Mouse (Mus musculus) Muller cell, postnatal 12 days (primary cell): ENCODE data around the gene Sdad1.

Experiments
- DNase-seq: peaks from one replicate; pipeline ENCODE4 v3.0.0-alpha.2; 2015; ENCODE audit errors: inconsistent ontology term

Sdad1 gene

DNA sequence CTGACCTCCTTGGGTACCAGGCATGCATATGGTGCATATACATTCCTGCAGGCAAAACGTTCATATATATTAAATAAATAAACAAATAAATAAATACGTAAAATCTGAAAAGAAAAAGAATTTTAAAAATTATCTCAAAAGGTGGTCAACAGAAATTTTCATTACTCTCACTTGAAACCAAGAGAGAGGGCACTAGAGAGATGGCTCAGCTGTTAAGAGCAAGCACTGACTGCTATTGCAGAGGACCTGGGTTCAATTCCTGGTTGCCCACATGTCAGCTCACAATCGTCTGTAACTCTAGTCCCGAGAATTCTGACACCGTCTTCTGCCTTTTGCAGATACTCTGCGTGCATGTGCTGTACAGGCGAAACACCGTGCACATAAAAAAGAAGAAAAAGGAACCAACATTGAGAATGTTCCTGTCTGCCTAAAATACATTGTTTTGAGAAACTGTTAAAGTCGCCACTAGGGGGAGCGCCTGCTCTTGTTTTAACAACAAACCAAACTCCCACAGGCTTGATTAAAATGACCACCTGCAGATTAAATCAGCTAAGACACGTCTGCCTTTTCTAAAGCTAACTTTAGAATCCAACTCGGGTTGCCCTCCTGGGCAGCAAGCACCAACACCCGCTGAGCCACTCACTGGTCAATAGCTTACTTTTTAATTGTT is 1.9 kb upstream of the Sdad1 start:
- peak; percentile 60 for DNase-seq

DNA sequence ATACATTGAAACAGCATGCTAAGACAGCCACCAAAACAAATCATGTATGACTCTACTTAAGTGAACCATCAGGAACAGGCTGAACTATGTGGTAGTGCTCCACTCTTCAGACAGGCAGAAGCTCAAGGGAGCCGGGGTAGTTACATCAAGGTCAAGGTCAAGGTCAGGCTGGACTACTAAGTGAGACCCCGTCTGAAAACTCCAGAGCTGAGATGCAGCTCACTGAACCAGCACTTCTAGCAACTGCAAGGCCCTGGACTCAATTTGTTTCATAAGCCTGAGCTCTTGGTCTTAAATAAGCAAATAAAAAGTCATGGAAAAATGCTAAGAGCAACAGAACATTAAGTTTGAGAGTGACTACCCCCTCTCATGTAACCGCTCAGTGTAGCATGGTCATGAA is 6.0 kb downstream of the Sdad1 start:
- no peak for DNase-seq

DNA sequence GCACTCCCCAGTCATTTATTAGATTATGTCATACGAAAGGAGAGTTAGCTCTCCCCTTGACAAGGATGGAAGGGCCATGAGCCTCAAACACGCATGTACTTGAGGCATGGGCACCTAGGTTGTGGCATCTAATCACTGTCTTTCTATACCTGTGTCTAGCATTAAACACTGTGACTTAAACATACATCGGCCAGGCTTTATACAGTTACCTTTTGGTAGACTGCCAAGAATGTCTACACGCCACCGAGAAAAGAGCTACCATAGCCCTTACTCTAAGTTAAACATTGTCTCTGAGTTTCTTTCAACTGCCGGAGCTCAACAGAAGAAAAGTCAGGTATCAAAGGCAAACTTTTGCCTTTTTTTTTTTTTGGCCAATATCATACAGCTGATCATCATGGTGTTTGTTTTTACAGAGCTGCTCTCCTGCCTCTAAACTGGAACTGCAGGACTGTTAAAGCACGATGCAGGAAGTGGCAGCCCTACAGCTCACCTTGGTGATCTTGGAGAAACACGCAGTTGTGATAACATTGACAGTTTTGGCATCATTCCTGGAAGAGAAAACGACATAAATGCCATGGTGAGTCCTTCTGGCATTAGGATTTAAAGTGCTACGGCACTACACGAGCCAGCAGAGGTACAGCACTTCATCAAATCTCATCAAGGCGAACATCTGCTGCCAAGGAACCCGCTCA is 8.0 kb downstream of the Sdad1 start:
- no peak for DNase-seq

DNA sequence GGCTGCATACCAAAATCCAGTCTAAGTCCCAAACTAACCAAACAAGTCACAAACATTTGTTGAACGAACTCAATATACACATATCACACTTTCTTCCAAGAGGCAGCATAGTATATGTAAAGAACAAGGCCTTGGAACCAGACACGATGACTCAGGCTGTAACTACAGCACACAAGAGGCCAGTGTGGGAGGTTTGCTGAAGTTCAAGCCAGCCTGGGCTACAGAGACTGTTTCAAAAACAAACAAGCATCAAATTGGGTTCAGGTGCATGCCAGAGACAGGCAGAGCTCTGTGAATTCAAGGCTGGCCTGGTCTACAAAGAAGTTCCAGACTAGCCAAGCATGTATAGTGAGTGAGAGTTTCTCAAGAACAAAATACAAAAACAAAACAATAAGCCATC is 15.8 kb downstream of the Sdad1 start:
- no peak for DNase-seq

GRCm38 (mm10) chr5:92291652-92292414 is 18.4 kb downstream of the Sdad1 start:
- no peak for DNase-seq

DNA sequence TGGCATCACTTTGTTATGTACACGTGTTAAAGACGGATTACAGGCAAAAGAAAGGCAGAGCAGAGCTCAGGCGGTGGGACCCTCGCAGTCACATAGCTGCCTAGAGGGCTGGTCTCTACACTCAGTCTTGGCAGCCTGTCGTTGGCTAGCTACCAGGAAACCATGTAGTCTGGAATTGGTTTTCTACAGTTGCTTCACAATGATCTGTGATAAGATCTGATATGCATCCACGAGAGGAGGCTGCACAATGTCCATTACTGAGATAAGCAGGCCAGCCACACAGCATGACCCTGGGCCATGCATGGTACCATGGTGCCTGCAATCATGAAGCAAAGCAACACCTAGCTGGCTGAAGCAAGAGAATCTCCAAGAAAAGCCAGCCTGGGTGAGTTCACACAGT is 22.4 kb downstream of the Sdad1 start:
- no peak for DNase-seq

DNA sequence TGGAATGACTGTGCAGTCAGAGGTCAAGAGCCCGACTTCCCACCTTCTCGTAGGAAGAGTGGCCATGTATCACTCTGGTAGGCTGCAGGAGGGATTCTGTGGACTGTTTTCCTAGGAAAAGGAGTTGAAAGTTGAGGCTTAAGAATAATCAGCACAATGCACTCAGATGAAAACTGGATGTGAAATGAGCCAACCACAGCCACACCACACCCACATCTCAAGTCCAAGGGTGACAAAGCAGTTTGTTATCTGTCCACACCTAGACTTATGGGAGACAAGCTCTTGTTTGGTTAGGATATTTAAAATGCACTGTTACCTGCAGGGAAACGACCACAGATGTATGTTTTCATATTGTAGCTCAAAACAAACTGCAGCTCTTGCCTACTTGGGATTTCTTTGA is 27.2 kb downstream of the Sdad1 start:
- no peak for DNase-seq

DNA sequence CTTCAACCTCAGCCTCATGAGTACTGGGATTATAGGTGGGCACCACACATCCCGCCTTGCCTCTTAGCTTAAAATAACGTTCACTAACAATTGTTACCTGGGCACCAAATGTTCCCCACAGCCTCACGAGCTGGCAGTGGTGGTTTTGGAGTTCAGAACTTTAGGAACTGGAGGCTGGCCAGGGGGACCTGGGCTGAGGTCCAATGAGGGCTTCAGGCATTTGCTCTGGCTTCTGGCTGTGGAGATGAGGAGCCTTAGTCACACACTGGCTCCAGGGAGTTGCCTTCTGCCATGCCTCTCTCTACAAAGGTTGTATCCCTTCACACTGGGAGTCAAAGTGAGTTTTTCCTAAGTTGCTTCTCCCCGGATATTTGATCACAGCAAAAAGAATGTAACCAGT is 27.7 kb downstream of the Sdad1 start:
- DNase-seq: peak; percentile 82

DNA sequence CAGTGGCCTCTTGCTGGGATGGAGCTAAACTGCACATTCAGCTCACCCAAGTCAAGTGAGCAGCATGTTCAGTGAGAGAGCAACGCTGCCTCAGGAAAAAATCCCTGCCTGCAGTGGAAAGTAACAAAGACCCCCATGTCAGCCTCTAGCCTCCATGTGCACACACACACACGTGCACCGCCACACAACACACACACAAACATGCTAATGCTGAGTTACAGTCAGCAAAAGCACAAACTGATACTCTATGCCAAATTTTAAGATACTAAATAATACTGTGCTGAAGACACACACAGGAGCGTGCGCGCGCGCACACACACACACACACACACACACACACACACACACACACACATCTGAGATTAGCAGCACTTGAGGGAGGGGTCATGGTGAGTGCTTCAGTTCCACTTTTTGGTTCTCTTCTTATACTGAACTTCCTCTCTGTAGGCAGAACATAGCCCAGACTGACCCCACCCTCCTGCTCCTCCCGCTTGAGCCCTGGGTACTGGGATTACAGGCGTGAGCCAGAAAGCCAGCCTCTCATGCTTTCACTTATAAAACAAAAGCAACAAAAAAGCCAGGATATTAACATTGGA is 31.2 kb downstream of the Sdad1 start:
- no peak for DNase-seq

DNA sequence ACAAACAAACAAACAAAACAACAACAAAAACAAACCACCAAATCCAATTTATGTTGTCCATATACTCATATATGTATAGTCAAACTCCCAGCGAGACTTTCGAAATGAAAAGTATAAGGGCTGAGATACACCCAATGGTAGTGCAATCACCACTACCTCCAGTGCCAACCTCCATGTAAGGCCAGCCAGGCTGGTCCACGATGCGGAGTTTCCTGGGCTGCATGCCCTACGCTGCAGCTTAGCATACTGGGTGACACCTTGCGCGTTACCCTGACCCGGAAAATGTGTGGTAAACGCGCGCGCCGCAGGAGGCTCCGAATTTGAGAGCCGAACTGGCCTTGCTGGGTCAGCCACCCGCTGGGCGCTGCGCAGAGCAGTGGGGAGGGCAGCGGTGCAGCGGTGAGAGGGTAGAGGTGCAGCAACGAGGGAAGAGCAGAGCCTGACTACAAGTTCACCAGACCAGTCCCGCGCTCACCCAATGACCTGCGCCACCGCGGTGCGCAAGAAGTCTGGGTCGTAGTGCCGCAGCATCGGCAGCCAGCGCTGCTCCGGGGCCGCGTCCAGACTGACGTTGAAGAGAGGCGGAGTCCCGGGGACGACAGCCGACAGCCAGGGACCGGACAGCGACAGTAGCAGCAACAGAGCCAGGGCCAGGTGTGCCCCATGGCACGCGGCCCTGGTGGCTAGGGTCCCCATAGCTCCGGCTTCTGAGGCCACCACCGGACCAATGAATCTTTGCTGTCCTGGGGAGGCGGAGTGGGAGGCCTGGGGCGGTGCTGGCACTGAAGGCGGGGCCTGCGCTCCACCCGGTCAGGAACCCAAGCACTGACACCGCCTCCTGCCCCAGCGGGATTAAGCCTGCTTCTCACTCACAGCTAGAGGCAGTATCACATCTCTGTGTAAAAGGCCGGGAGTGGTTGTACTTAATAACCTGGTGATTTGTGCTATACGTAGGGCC is 32.6 kb downstream of the Sdad1 start, which contains the start of gene Naaa:
Gene Naaa, minus strand, starts transcription at position 734 of the 958 bp plus-strand sequence.
- peak; percentile 93 for DNase-seq

GRCm38 (mm10) chr5:92270496-92270895 is 39.8 kb downstream of the Sdad1 start:
- no peak for DNase-seq

DNA sequence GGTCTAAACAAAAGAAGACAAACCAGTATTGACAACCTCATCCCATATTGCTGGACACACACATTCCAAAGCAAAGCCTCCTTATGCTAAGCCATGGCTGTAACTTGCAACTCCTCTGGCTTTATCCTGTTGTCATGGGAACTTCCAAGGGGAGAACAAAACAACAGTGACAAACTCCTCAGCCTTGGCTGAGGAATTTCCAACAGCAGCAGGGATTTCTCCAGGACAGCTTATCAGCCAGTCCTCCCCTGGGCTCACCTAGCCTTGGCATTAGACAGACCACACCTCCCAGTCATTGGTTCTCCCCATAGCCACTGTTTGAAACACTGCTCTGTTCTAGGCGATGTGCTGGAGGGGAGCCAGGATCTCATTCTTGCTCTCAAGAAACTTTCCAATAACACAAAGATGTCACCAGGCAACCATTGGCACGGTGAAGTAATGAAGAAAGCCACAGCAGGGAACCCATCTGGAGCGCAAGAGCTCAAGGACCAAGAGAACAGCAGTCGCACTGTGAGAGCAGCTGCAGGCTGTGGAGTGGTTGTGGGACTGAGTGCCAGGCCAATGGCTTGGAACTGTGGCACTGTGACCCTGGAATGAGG is 46.4 kb downstream of the Sdad1 start:
- DNase-seq: peak; percentile 97

DNA sequence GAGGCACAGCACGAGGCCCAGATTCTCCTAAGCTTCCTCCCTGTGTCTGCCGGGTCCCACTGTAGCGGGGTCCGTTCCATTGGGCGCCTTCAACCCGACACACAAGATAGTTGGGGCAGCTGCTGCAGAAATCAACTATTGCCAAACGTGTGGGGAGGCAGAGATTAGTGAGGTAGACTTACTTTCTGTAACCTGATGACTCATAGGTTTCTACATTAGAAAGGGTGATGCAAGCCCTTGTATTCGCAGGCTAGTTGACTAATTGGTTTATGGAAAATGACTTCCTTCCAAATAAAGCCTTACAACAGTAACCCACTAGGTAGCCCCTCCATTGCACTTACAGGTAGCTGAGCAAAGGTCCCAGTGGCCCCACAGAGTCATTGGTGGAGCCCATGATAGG is 47.6 kb downstream of the Sdad1 start:
- DNase-seq: no peak

DNA sequence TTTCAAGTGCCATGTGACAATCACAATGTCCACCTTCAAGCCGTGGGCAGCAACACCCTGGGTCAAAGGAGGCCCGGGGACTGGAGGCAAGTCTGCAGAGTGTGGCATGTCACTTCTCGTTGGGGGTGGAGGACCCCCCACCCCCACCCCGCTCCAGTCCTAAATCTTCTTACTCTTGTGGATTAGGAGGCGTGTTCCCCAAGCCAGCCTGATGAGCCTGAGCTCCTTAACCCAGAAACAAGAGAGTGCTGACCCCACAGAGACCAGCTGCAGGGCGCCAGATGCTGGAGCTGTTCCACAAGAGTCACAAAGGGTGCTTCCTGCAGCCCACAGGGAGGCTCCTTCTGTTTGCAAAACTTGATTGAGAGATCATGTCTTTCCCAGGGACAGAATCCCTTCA is 54.1 kb downstream of the Sdad1 start, which contains the start of gene Ppef2:
Gene Ppef2, minus strand, starts transcription at position 61 of the 400 bp plus-strand sequence.
- DNase-seq: no peak

DNA sequence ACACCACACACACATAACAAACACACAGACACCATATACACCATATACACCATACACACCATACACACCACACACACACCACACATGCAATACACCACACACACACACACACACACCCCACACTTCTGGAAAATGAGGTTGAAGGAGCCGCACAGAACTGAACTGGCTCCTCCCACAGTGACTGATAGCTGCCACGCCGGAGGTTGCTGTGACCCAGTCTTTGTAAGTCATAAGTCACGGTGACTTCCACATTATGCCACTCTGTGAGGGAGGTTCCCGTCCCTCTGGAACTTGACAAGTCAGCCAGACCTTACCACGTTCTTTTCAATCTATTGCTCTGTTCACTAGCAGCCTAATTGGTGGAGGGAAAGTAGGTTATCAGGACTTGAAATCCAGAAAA is 55.8 kb downstream of the Sdad1 start:
- DNase-seq: no peak

DNA sequence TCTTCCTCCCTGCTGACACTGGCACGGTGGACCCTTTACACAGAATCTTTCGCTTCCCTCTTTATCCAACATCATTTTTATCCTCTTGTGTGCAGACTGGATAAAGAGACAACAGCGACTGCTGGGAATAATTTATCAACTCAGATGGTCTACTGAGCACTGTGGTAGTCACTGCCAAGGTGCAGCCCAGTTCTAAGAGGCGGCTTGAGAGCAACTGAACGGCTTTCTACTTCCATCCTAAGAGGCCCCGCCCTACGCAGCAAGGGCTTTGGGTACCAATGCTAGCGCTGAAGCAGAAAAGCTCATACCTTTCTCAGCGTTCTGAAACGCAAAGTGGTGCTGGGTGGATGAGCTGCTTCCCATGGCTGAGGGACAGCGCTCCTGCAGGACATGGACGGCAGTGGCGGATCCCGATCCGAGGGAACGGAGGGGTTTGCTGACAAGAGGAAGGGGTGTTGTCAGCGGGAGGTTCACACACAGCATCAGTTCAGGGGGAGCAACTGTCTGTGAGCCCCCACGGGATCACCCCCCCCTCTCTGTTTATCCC is 57.4 kb downstream of the Sdad1 start:
- no peak for DNase-seq

- DNase-seq: no peak
These were observed 58.2 kb downstream of the Sdad1 start for GRCm38 (mm10) chr5:92252031-92252430.

- no peak for DNase-seq
These were observed 61.7 kb downstream of the Sdad1 start for GRCm38 (mm10) chr5:92248614-92249013.

DNA sequence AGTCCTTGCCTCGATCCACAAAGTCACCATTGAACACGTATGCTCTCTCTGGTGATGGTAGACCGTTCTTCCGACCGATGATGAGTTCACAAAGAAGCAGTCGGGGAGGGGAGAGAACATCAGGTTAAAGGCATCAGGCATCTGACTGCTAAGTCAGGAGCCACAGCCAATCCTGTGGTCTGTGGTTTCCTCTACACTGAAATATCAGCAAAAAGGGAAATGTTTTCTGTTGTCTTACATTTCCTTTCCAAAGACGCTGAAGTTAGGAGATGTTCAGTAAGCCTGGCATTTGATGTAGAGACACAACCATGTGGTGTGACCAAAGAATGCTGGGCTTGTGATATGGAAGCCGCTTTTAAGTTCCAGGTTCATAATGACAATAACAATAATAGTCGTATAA is 64.8 kb downstream of the Sdad1 start:
- DNase-seq: no peak

GRCm38 (mm10) chr5:92244900-92245299 is 65.4 kb downstream of the Sdad1 start:
- DNase-seq: no peak
